Mouse (Mus musculus): ENCODE measurements around the gene Dhx15. TPM values are rescaled to one million over a fixed set of nuclear protein-coding genes. Genes with fewer than 3 reads are reported as not detected.

Dhx15 gene
- polyA plus RNA-seq, 1 experiment from 2014 or later, result 189 TPM

DNA sequence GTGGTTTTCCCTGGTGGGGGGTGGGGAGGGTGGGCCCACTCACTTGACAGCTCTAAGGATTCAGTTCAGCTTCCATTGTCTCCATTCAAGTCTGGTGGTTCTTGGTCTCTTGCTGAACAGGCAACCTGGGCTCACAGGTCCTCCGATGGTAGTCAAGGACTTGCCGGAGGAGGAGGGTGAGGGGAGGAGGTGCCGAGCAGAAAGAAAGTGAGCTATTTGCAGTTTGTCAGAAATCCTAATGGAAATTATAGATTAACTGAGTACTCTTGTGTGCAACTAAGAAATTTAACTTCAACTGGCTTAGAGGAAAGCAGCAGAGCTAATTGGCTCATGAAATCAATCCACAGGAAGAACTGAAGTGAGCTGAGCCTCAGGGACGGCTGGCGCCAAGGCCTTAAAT, 31.3 kb upstream of the Dhx15 start:
- Histone ChIP-seq H3K27me3 (ENCODE audit: insufficient read depth, low read length) (no peaks in the 10 kb centered on the region), H3K4me1 (ENCODE audit: insufficient read depth, low read length) (peaks cover 8% of the 10 kb centered on the region), H3K4me2 (replicated peaks; ENCODE audit: low read depth, low read length) (no peak overlapping the region), H3K9me3 (ENCODE audit: low read length) (no peaks in the 10 kb centered on the region), H3K36me3 (ENCODE audit: insufficient read depth, low read length) (no peaks in the 10 kb centered on the region), H3K9ac (replicated peaks; ENCODE audit: low read length) (no peak overlapping the region), H3K27ac (ENCODE audit: low read length) (no peak overlapping the region), H3K4me3 (ENCODE audit: low read length) (no peak overlapping the region)
- ATAC-seq (ENCODE audit: low FRiP score, low TSS enrichment), result no peak
- WGBS, result 68% methylated on average over 5 of the region's 5 CpGs

DNA sequence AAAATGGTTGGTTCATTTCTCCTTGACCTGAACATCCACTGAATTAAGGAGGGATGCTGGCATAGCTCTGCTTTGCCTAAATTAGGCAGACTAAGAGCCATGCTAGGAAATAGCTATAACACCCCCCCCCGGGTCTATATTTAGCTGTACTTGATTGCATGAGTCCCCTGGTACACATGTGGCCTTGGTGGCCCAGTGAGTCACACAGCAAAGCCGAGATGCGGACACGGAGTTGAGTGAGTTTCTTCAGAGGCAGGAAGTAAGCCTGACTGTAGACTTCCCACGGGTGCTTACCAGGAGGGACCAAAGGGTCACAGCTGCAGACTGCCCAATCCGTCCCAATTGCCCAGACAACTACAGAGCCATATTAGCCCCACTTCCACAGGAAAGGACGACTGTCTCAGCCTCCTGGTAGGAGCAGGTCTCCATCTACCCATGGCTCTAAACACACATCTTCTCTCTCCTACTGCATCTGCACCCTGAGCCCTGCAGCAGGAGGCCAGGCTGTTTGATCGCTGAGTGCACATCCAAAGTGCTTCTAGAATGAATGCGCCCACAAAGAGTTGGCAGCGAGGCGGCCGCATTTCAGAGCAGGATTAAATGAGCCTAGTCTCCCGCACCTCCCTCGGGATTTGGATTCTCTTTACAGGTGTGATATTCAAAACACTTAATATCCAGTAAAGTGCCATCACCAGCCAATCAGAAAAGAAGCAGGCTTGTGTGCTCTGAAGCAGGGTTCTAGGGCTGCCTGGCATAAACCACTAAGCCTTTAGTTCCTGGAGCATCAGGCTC, 29.9 kb upstream of the Dhx15 start:
- no peaks in the 10 kb centered on the region for H3K9me3 ChIP-seq (ENCODE audit: low read length)
- H3K36me3 ChIP-seq (ENCODE audit: insufficient read depth, low read length), result no peaks in the 10 kb centered on the region
- no peaks in the 10 kb centered on the region for H3K27me3 ChIP-seq (ENCODE audit: insufficient read depth, low read length)
- no peak overlapping the region for H3K27ac ChIP-seq (ENCODE audit: low read length)
- 69% methylated on average over 14 of the region's 14 CpGs for WGBS
- no peak for ATAC-seq (ENCODE audit: low FRiP score, low TSS enrichment)
- peaks cover 13% of the 10 kb centered on the region for H3K4me1 ChIP-seq (ENCODE audit: insufficient read depth, low read length)
- H3K9ac ChIP-seq (replicated peaks; ENCODE audit: low read length), result no peak overlapping the region
- no peak overlapping the region for H3K4me2 ChIP-seq (replicated peaks; ENCODE audit: low read depth, low read length)
- no peak overlapping the region for H3K4me3 ChIP-seq (ENCODE audit: low read length)

DNA sequence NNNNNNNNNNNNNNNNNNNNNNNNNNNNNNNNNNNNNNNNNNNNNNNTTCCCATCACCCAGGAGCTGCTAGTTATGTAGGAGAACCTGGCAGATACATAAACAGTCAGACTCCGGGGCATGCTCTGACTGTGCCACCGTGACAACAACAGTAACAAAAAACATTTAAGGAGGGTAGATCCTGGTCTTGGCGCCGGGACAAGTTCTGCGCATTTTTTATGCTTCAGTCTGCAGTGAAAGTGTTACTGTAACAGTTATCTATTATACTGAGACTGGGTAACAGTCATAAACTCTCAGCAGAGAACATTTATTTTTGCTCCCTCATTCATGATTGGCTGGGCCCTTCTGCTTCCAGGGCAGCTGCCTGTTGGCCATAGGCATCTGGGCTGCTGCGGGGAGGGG, 27.9 kb upstream of the Dhx15 start:
- H3K27ac ChIP-seq (ENCODE audit: low read length), result no peak overlapping the region
- H3K27me3 ChIP-seq (ENCODE audit: insufficient read depth, low read length), result no peaks in the 10 kb centered on the region
- no peak overlapping the region for H3K9ac ChIP-seq (replicated peaks; ENCODE audit: low read length)
- H3K4me3 ChIP-seq (ENCODE audit: low read length), result no peak overlapping the region
- no peak overlapping the region for H3K4me2 ChIP-seq (replicated peaks; ENCODE audit: low read depth, low read length)
- peaks cover 13% of the 10 kb centered on the region for H3K4me1 ChIP-seq (ENCODE audit: insufficient read depth, low read length)
- ATAC-seq (ENCODE audit: low FRiP score, low TSS enrichment), result no peak
- H3K36me3 ChIP-seq (ENCODE audit: insufficient read depth, low read length), result no peaks in the 10 kb centered on the region
- 59% methylated on average over 6 of the region's 6 CpGs for WGBS
- no peaks in the 10 kb centered on the region for H3K9me3 ChIP-seq (ENCODE audit: low read length)

DNA sequence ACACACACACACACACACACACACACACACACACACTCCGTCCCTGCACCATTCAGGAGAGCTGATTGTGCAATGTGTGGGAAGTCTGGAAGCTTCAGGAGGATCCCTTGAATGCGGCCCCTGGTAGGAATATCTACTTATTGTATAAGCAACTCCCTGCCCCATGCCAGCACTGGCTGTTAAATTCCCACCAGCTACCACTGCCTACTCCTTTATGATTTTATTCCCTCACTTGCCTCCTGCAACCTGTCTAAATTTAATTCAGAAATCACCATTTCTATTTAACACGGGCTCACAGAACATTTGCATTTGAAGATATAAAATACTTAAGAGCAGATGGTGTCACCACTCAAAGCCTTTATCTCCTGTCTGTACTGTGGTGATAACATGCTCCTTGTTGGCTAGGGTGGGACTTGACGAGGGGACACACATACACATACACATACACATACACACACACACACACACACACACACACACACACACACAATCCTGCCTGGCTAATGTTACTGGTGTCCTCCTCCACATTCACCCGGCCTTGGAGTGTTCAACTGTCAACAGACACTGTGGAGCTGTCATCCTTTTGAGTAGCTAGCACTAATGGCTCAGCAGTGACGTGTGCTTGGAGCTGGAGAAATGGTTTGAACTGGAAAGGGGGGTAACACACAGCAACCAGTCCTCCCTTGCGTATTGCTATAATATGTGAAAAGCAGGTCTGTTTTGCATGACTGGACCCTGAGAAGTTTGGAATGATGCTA, 23.0 kb upstream of the Dhx15 start:
- no peaks in the 10 kb centered on the region for H3K27me3 ChIP-seq (ENCODE audit: insufficient read depth, low read length)
- H3K9ac ChIP-seq (replicated peaks; ENCODE audit: low read length), result no peak overlapping the region
- peaks cover 10% of the 10 kb centered on the region for H3K4me1 ChIP-seq (ENCODE audit: insufficient read depth, low read length)
- no peaks in the 10 kb centered on the region for H3K9me3 ChIP-seq (ENCODE audit: low read length)
- 70% methylated on average over 7 of the region's 7 CpGs for WGBS
- H3K36me3 ChIP-seq (ENCODE audit: insufficient read depth, low read length), result no peaks in the 10 kb centered on the region
- ATAC-seq (ENCODE audit: low FRiP score, low TSS enrichment), result no peak
- H3K4me3 ChIP-seq (ENCODE audit: low read length), result no peak overlapping the region
- no peak overlapping the region for H3K4me2 ChIP-seq (replicated peaks; ENCODE audit: low read depth, low read length)
- H3K27ac ChIP-seq (ENCODE audit: low read length), result no peak overlapping the region

DNA sequence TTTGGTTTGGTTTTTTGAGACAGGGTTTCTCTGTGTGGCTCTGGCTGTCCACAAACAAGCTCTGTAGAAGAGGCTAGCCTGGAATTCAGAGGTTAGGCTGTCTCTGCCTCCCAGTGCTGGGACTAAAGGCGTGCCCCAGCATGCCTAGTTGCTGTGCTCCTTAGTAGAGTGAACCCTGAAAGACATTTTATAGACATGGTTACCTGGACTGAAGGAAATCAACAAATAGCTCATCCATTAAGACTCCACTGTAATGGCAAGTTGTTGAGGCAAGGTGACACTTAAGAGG, 810 bp upstream of the Dhx15 start:
- WGBS, result 25% methylated on average over 1 of the region's 1 CpGs
- Histone ChIP-seq H3K27ac (ENCODE audit: low read length) (no peak overlapping the region), H3K9me3 (ENCODE audit: low read length) (no peaks in the 10 kb centered on the region), H3K9ac (replicated peaks; ENCODE audit: low read length) (peak overlapping the region; percentile 97), H3K4me2 (replicated peaks; ENCODE audit: low read depth, low read length) (peak overlapping the region; percentile 81), H3K27me3 (ENCODE audit: insufficient read depth, low read length) (no peaks in the 10 kb centered on the region), H3K4me3 (ENCODE audit: low read length) (peak overlapping the region; percentile 93), H3K36me3 (ENCODE audit: insufficient read depth, low read length) (no peaks in the 10 kb centered on the region), H3K4me1 (ENCODE audit: insufficient read depth, low read length) (peaks cover 17% of the 10 kb centered on the region)
- peak; percentile 7; the same call in 1 of the 2 replicates for ATAC-seq (ENCODE audit: low FRiP score, low TSS enrichment)

DNA sequence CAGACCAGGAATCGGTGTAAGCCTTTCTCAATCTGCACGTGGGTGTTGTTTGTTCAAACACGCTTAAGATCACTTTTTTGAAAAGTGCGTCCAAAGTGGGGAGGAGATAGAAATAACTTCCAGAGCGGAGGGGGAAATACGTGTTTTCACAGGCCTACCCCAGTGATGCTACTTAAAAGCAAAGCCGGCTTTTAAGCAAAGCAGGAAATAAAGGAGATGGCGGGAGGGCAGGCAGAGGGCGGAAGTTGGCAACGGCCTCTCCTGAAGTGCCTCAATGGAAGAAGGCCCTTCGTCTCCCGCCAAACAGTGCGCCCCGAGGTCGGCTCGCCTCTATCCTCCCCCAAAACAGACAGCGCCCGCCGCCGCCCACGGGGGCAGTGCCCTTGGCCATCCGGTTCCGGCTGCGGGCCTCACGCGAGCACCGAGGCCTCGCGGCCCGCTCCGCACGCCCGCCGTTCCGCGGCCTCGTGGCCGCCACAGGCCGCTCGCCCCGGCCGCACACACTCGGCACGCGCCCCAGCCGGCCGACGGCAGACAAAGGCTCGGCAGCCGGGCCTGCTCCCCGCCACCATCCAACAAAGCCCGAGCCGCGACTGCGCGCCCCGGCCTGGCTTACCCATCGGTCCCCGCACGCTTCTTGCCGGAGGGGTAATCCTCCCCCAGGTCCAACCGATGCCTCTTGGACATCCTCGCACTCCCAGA, 499 bp downstream of the Dhx15 start:
- H3K4me3 ChIP-seq (ENCODE audit: low read length), result peak overlapping the region; percentile 93
- H3K9me3 ChIP-seq (ENCODE audit: low read length), result no peaks in the 10 kb centered on the region
- H3K36me3 ChIP-seq (ENCODE audit: insufficient read depth, low read length), result no peaks in the 10 kb centered on the region
- peak overlapping the region; percentile 94 for H3K27ac ChIP-seq (ENCODE audit: low read length)
- H3K4me1 ChIP-seq (ENCODE audit: insufficient read depth, low read length), result peaks cover 24% of the 10 kb centered on the region
- H3K9ac ChIP-seq (replicated peaks; ENCODE audit: low read length), result peak overlapping the region; percentile 97
- under 1% methylated on average over 61 of the region's 63 CpGs for WGBS
- H3K4me2 ChIP-seq (replicated peaks; ENCODE audit: low read depth, low read length), result peak overlapping the region; percentile 81
- no peaks in the 10 kb centered on the region for H3K27me3 ChIP-seq (ENCODE audit: insufficient read depth, low read length)
- ATAC-seq (ENCODE audit: low FRiP score, low TSS enrichment), result peak; percentile 77

DNA sequence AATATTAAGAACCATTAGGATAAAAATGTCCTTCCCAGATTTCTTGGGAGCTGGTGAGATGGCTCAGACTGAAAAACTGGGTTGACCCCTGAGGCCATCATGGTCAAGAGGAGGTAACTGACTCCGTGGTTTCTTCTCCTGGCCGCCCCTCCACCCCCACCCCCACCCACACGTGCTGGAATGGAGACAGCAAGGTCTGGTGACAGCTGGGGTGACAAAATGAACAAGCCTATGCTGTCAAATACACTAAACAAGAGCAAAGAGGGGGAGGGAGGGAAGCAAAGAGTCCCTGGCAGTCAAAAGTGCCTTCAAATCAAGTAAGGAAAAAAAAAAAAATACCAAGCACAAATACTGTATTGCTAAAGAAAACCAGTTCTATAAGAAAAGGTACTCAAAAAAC, 2.1 kb downstream of the Dhx15 start:
- Histone ChIP-seq H3K9me3 (ENCODE audit: low read length) (no peaks in the 10 kb centered on the region), H3K4me3 (ENCODE audit: low read length) (peak overlapping the region; percentile 93), H3K4me1 (ENCODE audit: insufficient read depth, low read length) (peaks cover 24% of the 10 kb centered on the region), H3K4me2 (replicated peaks; ENCODE audit: low read depth, low read length) (peak overlapping the region; percentile 81), H3K27me3 (ENCODE audit: insufficient read depth, low read length) (no peaks in the 10 kb centered on the region), H3K9ac (replicated peaks; ENCODE audit: low read length) (no peak overlapping the region), H3K36me3 (ENCODE audit: insufficient read depth, low read length) (peaks cover 10% of the 10 kb centered on the region), H3K27ac (ENCODE audit: low read length) (no peak overlapping the region)
- 10% methylated on average over 3 of the region's 3 CpGs for WGBS
- no peak for ATAC-seq (ENCODE audit: low FRiP score, low TSS enrichment)

DNA sequence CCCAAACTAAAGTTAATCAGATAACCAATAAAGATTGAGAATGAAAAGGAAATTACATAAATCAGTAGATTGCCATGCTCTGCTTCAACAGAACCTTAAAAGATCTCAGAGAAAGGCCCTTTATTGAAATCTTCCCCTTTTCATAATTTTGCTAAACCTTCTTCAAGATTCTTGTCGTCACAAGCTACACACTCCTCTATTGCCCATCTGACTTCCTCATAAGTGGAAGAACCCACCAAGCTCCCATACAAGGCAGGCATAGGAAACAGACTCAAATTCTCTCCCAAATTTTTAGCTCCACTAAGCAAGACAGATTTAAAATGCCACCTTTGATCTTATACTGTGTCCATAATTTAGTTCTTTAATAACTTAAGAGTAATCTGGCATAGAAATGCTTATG, 13.0 kb downstream of the Dhx15 start:
- Histone ChIP-seq H3K4me3 (ENCODE audit: low read length) (no peak overlapping the region), H3K27me3 (ENCODE audit: insufficient read depth, low read length) (no peaks in the 10 kb centered on the region), H3K27ac (ENCODE audit: low read length) (no peak overlapping the region), H3K36me3 (ENCODE audit: insufficient read depth, low read length) (peaks cover 16% of the 10 kb centered on the region; the same call in 1 of the 2 replicates), H3K9me3 (ENCODE audit: low read length) (no peaks in the 10 kb centered on the region), H3K9ac (replicated peaks; ENCODE audit: low read length) (no peak overlapping the region), H3K4me2 (replicated peaks; ENCODE audit: low read depth, low read length) (no peak overlapping the region), H3K4me1 (ENCODE audit: insufficient read depth, low read length) (no peaks in the 10 kb centered on the region)
- WGBS, result 88% methylated on average over 1 of the region's 1 CpGs
- ATAC-seq (ENCODE audit: low FRiP score, low TSS enrichment), result no peak

DNA sequence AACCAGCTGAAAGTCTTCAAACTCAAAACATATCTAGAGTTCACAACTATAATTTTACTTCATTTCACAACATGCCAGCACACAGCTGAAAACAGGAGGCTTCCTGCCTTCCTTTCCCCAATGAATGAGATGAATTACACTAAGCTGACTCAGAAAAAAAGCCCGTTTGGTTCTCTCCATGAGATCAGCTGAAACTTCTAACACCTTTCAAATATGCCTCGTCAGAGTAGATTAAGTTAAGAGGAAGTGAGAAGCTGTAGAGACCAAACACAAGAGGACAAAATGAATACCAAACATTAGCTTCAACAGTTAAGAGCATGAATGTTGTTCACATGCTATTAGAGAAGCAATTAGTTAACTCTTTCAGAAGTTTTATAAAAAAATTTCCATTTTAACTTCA, 21.8 kb downstream of the Dhx15 start:
- no peak for ATAC-seq (ENCODE audit: low FRiP score, low TSS enrichment)
- Histone ChIP-seq H3K9me3 (ENCODE audit: low read length) (no peaks in the 10 kb centered on the region), H3K9ac (replicated peaks; ENCODE audit: low read length) (no peak overlapping the region), H3K4me3 (ENCODE audit: low read length) (no peak overlapping the region), H3K4me1 (ENCODE audit: insufficient read depth, low read length) (no peaks in the 10 kb centered on the region), H3K4me2 (replicated peaks; ENCODE audit: low read depth, low read length) (no peak overlapping the region), H3K27ac (ENCODE audit: low read length) (no peak overlapping the region), H3K27me3 (ENCODE audit: insufficient read depth, low read length) (no peaks in the 10 kb centered on the region), H3K36me3 (ENCODE audit: insufficient read depth, low read length) (peaks cover 38% of the 10 kb centered on the region)
- 31% methylated on average over 2 of the region's 2 CpGs for WGBS

DNA sequence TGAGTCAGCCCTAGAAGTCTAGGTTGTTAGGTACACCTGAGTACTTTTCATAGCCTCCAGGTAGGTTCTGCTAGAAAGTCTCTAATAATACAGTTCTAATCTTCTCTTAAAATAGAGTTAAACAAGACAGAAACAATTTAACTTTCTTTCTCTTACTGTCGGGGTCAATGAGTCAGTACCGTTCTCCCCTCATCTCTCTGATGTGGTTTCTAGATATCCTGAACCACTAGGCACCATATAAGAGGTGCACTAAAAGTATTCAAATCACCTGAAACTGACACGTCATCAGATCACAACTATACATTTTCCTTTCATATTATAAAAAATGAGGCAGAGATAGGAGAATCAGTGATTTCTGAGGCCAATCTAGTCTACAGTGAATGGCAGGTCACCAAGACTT, 41.2 kb downstream of the Dhx15 start:
- H3K27me3 ChIP-seq (ENCODE audit: insufficient read depth, low read length), result no peaks in the 10 kb centered on the region
- no peak for ATAC-seq (ENCODE audit: low FRiP score, low TSS enrichment)
- H3K4me2 ChIP-seq (replicated peaks; ENCODE audit: low read depth, low read length), result no peak overlapping the region
- 84% methylated on average over 3 of the region's 3 CpGs for WGBS
- peaks cover 30% of the 10 kb centered on the region for H3K36me3 ChIP-seq (ENCODE audit: insufficient read depth, low read length)
- H3K4me3 ChIP-seq (ENCODE audit: low read length), result no peak overlapping the region
- no peak overlapping the region for H3K27ac ChIP-seq (ENCODE audit: low read length)
- H3K4me1 ChIP-seq (ENCODE audit: insufficient read depth, low read length), result no peaks in the 10 kb centered on the region
- no peaks in the 10 kb centered on the region for H3K9me3 ChIP-seq (ENCODE audit: low read length)
- no peak overlapping the region for H3K9ac ChIP-seq (replicated peaks; ENCODE audit: low read length)
